In the genomic region with DNA sequence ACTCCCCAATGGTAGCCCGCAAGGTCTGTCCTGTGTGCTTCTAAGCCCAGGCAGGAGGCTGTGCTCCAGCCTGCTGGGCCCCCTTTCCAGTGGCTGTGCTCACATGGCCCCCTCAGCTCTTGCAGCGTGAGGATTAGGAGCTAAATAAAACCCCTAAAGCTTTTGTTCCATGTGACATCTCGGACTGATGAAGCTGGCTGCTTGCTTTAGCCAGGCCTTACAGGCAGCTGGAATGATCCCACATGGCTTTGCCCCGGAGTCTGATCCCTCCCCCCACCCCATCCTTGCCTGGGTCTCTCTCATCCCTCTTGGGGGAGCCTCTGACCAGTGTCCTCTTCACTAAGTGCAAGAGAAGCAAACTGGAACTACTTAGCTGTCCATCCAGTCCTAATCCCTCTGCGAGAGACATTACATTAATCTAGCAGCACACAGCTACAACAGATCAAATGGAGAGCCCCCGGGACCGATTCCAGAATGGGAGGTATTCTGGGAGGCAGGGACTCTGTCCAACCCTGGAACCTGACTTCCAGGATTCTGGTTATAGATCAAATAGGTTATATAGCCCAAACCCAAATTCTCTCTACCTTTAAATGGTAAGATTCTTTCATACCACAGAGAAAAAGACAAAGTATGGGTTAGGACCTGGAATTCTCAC, we compare ENCODE assay signal across 9 mouse cellular contexts.
A peak's percentile ranks its signal among the peaks of the same experiment; 100 is the strongest.
DNase-seq lines count a peak whose midpoint lies in the region; ATAC-seq lines count a peak whose summit lies in the region.
"Had no signal": no experiment of that assay in that cellular context is flagged by ENCODE, and none has a peak within 500 bp of the region (broad histone marks: within the 10 kb centered on the region; RNA-seq: fewer than 3 reads in every experiment).

No protein-coding gene starts in this region.

- WGBS in embryonic facial prominence, embryonic 12.5 days: 36% methylated on average over 7 of the region's 7 CpGs
- WGBS in midbrain, embryonic 13.5 days: 13% methylated on average over 7 of the region's 7 CpGs

- DNase-seq in cerebellum, adult 9-11 months: peak; percentile 47
- no peak for DNase-seq in cerebellum, postnatal 4 days (ENCODE audit: low spot score in 2 of 2)
- DNase-seq in heart, postnatal 10 days: peak; percentile 61 to 63
- DNase-seq in layer of hippocampus, adult 9-11 months: no peak
- DNase-seq: kidney, postnatal 25 days had no signal

- H3K27ac ChIP-seq in embryonic facial prominence, embryonic 12.5 days: peak overlapping the region; percentile 63
- peak overlapping the region; percentile 75 for H3K27ac ChIP-seq in midbrain, embryonic 13.5 days

- intact Hi-C loops in heart, postnatal 10 days (cut with DNase I): no loop called here

- 0 out of 2 replicates have a peak overlapping the region, but pooled peaks have one; percentile 13 for H3K4me2 ChIP-seq in embryonic facial prominence, embryonic 12.5 days (replicated peaks)
- peak overlapping the region; percentile 24 for H3K4me2 ChIP-seq in midbrain, embryonic 13.5 days (replicated peaks)

- H3K9me3 ChIP-seq in embryonic facial prominence, embryonic 12.5 days: no peaks in the 10 kb centered on the region
- H3K9me3 ChIP-seq in midbrain, embryonic 13.5 days: no peaks in the 10 kb centered on the region

- H3K27me3 ChIP-seq in embryonic facial prominence, embryonic 12.5 days: no peaks in the 10 kb centered on the region
- H3K27me3 ChIP-seq in midbrain, embryonic 13.5 days: no peaks in the 10 kb centered on the region

- H3K36me3 ChIP-seq in embryonic facial prominence, embryonic 12.5 days: peaks cover 11% of the 10 kb centered on the region; the same call in 1 of the 2 replicates
- H3K36me3 ChIP-seq in midbrain, embryonic 13.5 days: no peaks in the 10 kb centered on the region

- H3K4me1 ChIP-seq in embryonic facial prominence, embryonic 12.5 days: peaks cover 66% of the 10 kb centered on the region
- peaks cover 84% of the 10 kb centered on the region for H3K4me1 ChIP-seq in midbrain, embryonic 13.5 days (replicated peaks)

- H3K9ac ChIP-seq in embryonic facial prominence, embryonic 12.5 days: peak overlapping the region; percentile 36; the same call in 1 of the 2 replicates
- H3K9ac ChIP-seq in midbrain, embryonic 13.5 days (replicated peaks): peak overlapping the region; percentile 46; the same call in 1 of the 2 replicates

- H3K4me3 ChIP-seq in embryonic facial prominence, embryonic 12.5 days: no peak overlapping the region
- no peak overlapping the region for H3K4me3 ChIP-seq in midbrain, embryonic 13.5 days (replicated peaks)

- ATAC-seq in embryonic facial prominence, embryonic 12.5 days (ENCODE audit: insufficient number of reproducible peaks, insufficient read depth, low FRiP score, low TSS enrichment): no peak
- ATAC-seq in midbrain, embryonic 13.5 days: peak; percentile 82
- ATAC-seq in granulocyte monocyte progenitor cell, adult 5-6 weeks (replicated peaks; ENCODE audit: poor library complexity, severe bottlenecking): no peak
- no peak for ATAC-seq in monocyte, adult 5-6 weeks (replicated peaks; ENCODE audit: insufficient number of reproducible peaks, low FRiP score, low TSS enrichment, poor library complexity, severe bottlenecking)

Comparison
In these comparisons a context has a peak if more than half of its experiments do, and no peak if none do; other contexts are left out.
1. DNase-seq: peak in cerebellum, adult 9-11 months (single experiment) and heart, postnatal 10 days (2 of 2); none in cerebellum, postnatal 4 days (0 of 2) and layer of hippocampus, adult 9-11 months (single experiment).